Mouse (Mus musculus) midbrain, embryonic 16.5 days (tissue): ENCODE measurements around the gene Gm21708. TPM values are rescaled to one million over a fixed set of nuclear protein-coding genes. Genes with fewer than 3 reads are reported as not detected.
"Not testable (repeated sequence)": the region's sequence is repeated elsewhere in the genome, so short reads cannot be mapped to it uniquely, and the experiment has no call there.

Source experiments
- ATAC-seq: fragments of 200-750 bp; cut with Nextera tagmentation; 2 replicates; pipeline ENCODE4 v1.8.0; 2017; ENCODE audit warnings: moderate TSS enrichment
- H3K27ac ChIP-seq: fragments of 300-500 bp; sonication (generic); 2 replicates; pipeline ENCODE4 v1.5.1; 2014; ENCODE audit warnings: mild to moderate bottlenecking, low read length, mixed read lengths
- H3K27me3 ChIP-seq: fragments of 300-500 bp; sonication (generic); 2 replicates; pipeline ENCODE4 v1.6.1; 2014; ENCODE audit warnings: low read depth, low read length, mixed read lengths; ENCODE audit not compliant: control insufficient read depth, insufficient read depth
- H3K36me3 ChIP-seq: fragments of 300-500 bp; sonication (generic); 2 replicates; pipeline ENCODE4 v1.6.1; 2014; ENCODE audit warnings: mild to moderate bottlenecking, low read length, moderate library complexity, mixed read lengths; ENCODE audit not compliant: control insufficient read depth, insufficient read depth
- H3K4me1 ChIP-seq: fragments of 300-500 bp; sonication (generic); 2 replicates; pipeline ENCODE4 v1.6.1; 2014; ENCODE audit warnings: mild to moderate bottlenecking, low read length, mixed read lengths; ENCODE audit not compliant: control insufficient read depth, insufficient read depth
- H3K4me2 ChIP-seq: fragments of 300-500 bp; sonication (generic); 2 replicates; pipeline ENCODE4 v1.6.1; 2014; ENCODE audit warnings: mild to moderate bottlenecking, low read length, mixed read lengths
- H3K4me3 ChIP-seq: fragments of 300-500 bp; sonication (generic); 2 replicates; pipeline ENCODE4 v1.5.1; 2014; ENCODE audit warnings: low read depth, mild to moderate bottlenecking, low read length, moderate library complexity, mixed read lengths
- H3K9ac ChIP-seq: fragments of 300-500 bp; sonication (generic); 2 replicates; pipeline ENCODE4 v1.6.1; 2014; ENCODE audit warnings: low read depth, low read length, mixed read lengths
- H3K9me3 ChIP-seq: fragments of 300-500 bp; sonication (generic); replicated peaks from 2 replicates; pipeline ENCODE4 v1.6.1; 2014; ENCODE audit warnings: mild to moderate bottlenecking, low read length, mixed read lengths; ENCODE audit not compliant: control insufficient read depth, poor library complexity, severe bottlenecking
- WGBS: fragments of 180-500 bp; shearing (Covaris S2); extraction: QIAGEN DNeasy Blood & Tissue Kit; methylation state at CpG from one replicate; pipeline ENCODE4 v1.1.7; 2014; 5-methylcytosine and 5-hydroxymethylcytosine counted together
- polyA plus RNA-seq: library from polyadenylated mRNA; unstranded; fragments of >200 nt; fragmentation: Nextera tagmentation; extraction: Ambion mirVana; gene quantifications from 2 replicates; pipeline ENCODE4 v1.2.1, GENCODE M21; 2015

Gene Gm21708
- not detected in 2 replicates for polyA plus RNA-seq

DNA sequence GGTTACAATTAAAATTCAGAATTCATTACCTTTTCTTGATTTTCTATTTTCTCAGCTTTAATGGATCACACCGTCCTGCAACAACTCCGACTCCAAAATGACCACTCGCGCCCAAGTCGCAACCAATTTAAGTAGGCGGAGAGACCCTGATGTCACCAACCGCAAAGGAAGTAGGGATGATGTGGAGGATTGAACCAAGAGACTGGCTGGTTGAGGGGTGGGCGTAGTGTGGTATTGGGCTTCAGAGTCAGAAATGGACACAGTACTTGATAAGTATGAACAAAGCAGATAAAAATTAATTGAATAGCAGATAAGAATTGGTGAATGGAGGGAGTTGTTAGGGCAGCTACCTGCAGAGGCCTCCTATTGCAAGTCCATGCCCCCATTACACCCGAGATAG lies at the start of gene Gm21708, which contains the start of gene Gm21704:
Gene Gm21708, minus strand, starts transcription at position 101 of the 400 bp plus-strand sequence.
Gene Gm21704, minus strand, starts transcription at position 101 of the 400 bp plus-strand sequence.
- H3K9me3 ChIP-seq, H3K9ac ChIP-seq, H3K27me3 ChIP-seq, ATAC-seq, H3K36me3 ChIP-seq, H3K4me3 ChIP-seq, H3K4me2 ChIP-seq, H3K4me1 ChIP-seq, H3K27ac ChIP-seq: not testable (repeated sequence)
- no CpG with 5 or more reads among the region's 9 CpGs for WGBS

Other genes starting within 250 kb of the Gm21708 start
- not detected in 2 replicates for gene Gm21677, start 103.7 kb downstream of the Gm21708 start, polyA plus RNA-seq
- gene Gm21693, start 64.8 kb downstream of the Gm21708 start, polyA plus RNA-seq, result not detected in 2 replicates
- not detected in 2 replicates for gene Gm21704, start within 50 bp of the Gm21708 start, polyA plus RNA-seq